ENCODE assay signal across 9 mouse cellular contexts in the genomic region with DNA sequence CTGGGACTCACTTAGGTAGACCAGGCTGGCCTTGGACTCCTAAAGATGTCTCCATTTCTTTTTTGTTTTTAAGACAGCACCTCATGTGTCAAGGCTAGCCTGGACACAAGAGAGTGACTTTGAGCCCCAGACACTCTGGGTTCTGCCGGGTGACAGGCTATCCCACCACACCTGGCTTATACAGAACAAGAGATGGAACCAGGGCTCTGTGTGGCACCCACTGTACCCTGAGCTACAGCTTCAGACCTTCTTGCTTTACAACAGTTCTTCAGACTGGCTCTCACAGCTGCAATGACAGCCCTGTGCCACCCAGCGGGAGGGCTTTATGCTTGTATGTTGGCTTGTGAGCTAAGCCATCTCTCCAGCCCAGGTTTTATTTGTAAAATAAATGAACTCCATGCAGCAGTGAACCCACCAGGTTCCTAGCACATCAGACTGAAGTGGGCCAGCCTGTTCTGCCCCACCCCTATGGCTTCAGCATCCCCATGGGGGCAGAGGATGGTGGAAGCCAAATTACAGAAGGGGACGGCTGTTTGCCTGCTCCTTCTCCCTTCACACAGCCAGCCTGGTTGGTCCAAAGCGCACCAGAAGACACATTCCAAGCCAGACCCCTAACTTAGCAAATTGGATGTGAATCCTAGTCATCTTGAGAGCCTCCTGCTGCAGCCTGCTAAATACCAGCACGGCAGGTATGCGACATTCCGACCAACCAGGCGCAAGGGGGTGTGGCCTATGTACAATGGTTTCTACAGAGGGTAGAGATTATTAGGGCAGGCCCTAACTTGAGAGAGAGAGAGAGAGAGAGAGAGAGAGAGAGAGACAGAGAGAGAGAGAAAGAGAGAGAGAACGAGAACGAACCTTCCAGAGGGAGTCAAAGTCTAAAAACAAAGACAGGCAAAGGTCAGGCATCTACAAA. TPM values are rescaled to one million over a fixed set of nuclear protein-coding genes. Genes with fewer than 3 reads are reported as not detected.
A peak's percentile ranks its signal among the peaks of the same experiment; 100 is the strongest.
DNase-seq lines count a peak whose midpoint lies in the region; ATAC-seq and TF ChIP-seq lines count a peak whose summit lies in the region.
"Had no signal": no experiment of that assay in that cellular context is flagged by ENCODE, and none has a peak within 500 bp of the region (broad histone marks: within the 10 kb centered on the region; RNA-seq: fewer than 3 reads in every experiment).

No protein-coding gene starts in this region.

- H3K4me1 ChIP-seq in embryonic facial prominence, embryonic 14.5 days (ENCODE audit: control insufficient read depth, insufficient read depth, low read length) = peaks cover 4% of the 10 kb centered on the region; the same call in 1 of the 2 replicates
- peaks cover 20% of the 10 kb centered on the region for H3K4me1 ChIP-seq in hindbrain, embryonic 16.5 days (ENCODE audit: control insufficient read depth, insufficient read depth, low read depth, low read length)
- H3K4me1 ChIP-seq in neural tube, embryonic 15.5 days = peaks cover 38% of the 10 kb centered on the region

- DNase-seq in layer of hippocampus, adult 2 months (ENCODE audit: low spot score in 2 of 2) = no peak
- DNase-seq in layer of hippocampus, adult 18-20 months (ENCODE audit: low spot score in 2 of 2) = no peak
- peak; percentile 70 for DNase-seq in embryonic facial prominence, embryonic 14.5 days (ENCODE audit: low spot score)
- no peak for DNase-seq in T-cell, adult 2 months (ENCODE audit: low spot score)
- no peak for DNase-seq in kidney, postnatal 14 days
- no peak for DNase-seq in gastrocnemius, postnatal 10 days

- H3K9me3 ChIP-seq in embryonic facial prominence, embryonic 14.5 days (ENCODE audit: control insufficient read depth, low read length) = no peaks in the 10 kb centered on the region
- H3K9me3 ChIP-seq in hindbrain, embryonic 16.5 days (ENCODE audit: control insufficient read depth, low read length) = no peaks in the 10 kb centered on the region
- no peaks in the 10 kb centered on the region for H3K9me3 ChIP-seq in neural tube, embryonic 15.5 days (replicated peaks)

- ATAC-seq in embryonic facial prominence, embryonic 14.5 days (ENCODE audit: low read depth) = peak; percentile 51; the same call in 1 of the 2 replicates
- no peak for ATAC-seq in hindbrain, embryonic 16.5 days
- no peak for ATAC-seq in neural tube, embryonic 15.5 days (ENCODE audit: low FRiP score)

- no peak for TF ChIP-seq CTCF in layer of hippocampus, adult 2 months (conservative IDR thresholded peaks at IDR 0.05)

- H3K4me2 ChIP-seq in embryonic facial prominence, embryonic 14.5 days (ENCODE audit: low read depth, low read length) = no peak overlapping the region
- H3K4me2 ChIP-seq in hindbrain, embryonic 16.5 days (ENCODE audit: low read length) = no peak overlapping the region
- H3K4me2 ChIP-seq in neural tube, embryonic 15.5 days = no peak overlapping the region

- peak overlapping the region; percentile 76 for H3K27ac ChIP-seq in layer of hippocampus, adult 2 months
- peak overlapping the region; percentile 56 for H3K27ac ChIP-seq in embryonic facial prominence, embryonic 14.5 days (replicated peaks; ENCODE audit: low read depth, low read length)
- peak overlapping the region; percentile 81 for H3K27ac ChIP-seq in hindbrain, embryonic 16.5 days (ENCODE audit: low read depth, low read length)
- peak overlapping the region; percentile 76 for H3K27ac ChIP-seq in neural tube, embryonic 15.5 days (replicated peaks)
- H3K27ac ChIP-seq: liver, embryonic 14.5 days had no signal

- H3K27me3 ChIP-seq in embryonic facial prominence, embryonic 14.5 days (replicated peaks; ENCODE audit: control insufficient read depth, insufficient read depth, low read length) = no peaks in the 10 kb centered on the region
- H3K27me3 ChIP-seq in hindbrain, embryonic 16.5 days (replicated peaks; ENCODE audit: control insufficient read depth, insufficient read depth, low read length) = no peaks in the 10 kb centered on the region
- H3K27me3 ChIP-seq in neural tube, embryonic 15.5 days (replicated peaks) = no peaks in the 10 kb centered on the region

- no peak overlapping the region for H3K9ac ChIP-seq in embryonic facial prominence, embryonic 14.5 days (ENCODE audit: low read depth, low read length)
- peak overlapping the region; percentile 36; the same call in 1 of the 2 replicates for H3K9ac ChIP-seq in hindbrain, embryonic 16.5 days (ENCODE audit: low read depth, low read length)
- no peak overlapping the region for H3K9ac ChIP-seq in neural tube, embryonic 15.5 days (replicated peaks)
- H3K9ac ChIP-seq: liver, embryonic 14.5 days had no signal

- 53% methylated on average over 10 of the region's 10 CpGs for WGBS in embryonic facial prominence, embryonic 14.5 days
- WGBS in hindbrain, embryonic 16.5 days = 39% methylated on average over 10 of the region's 10 CpGs
- WGBS in neural tube, embryonic 15.5 days = 32% methylated on average over 10 of the region's 10 CpGs

- no peak overlapping the region for H3K4me3 ChIP-seq in layer of hippocampus, adult 2 months
- H3K4me3 ChIP-seq in embryonic facial prominence, embryonic 14.5 days (ENCODE audit: low read depth, low read length) = no peak overlapping the region
- H3K4me3 ChIP-seq in hindbrain, embryonic 16.5 days (ENCODE audit: low read length) = no peak overlapping the region
- H3K4me3 ChIP-seq in neural tube, embryonic 15.5 days (replicated peaks) = no peak overlapping the region

- H3K36me3 ChIP-seq in embryonic facial prominence, embryonic 14.5 days (ENCODE audit: control insufficient read depth, insufficient read depth, low read length) = peaks cover 90% of the 10 kb centered on the region
- H3K36me3 ChIP-seq in hindbrain, embryonic 16.5 days (ENCODE audit: control insufficient read depth, insufficient read depth, low read length) = peaks cover 34% of the 10 kb centered on the region
- H3K36me3 ChIP-seq in neural tube, embryonic 15.5 days = peaks cover 71% of the 10 kb centered on the region

RNA-seq across cellular contexts. Expression of gene Tnrc18, which starts 48.9 kb away (rescaled TPM):
- 100 to 1,000 TPM; 142 to 143 TPM for total RNA-seq in layer of hippocampus, adult 2 months (2021)
- 100 to 1,000 TPM; 135 to 137 TPM for total RNA-seq in layer of hippocampus, adult 18-20 months (2021)
- 32.9 and 36.9 TPM in 2 replicates for polyA plus RNA-seq in embryonic facial prominence, embryonic 14.5 days (2014; fragmentation: Nextera tagmentation; extraction: Ambion mirVana)
- polyA plus RNA-seq in hindbrain, embryonic 16.5 days (2015; fragmentation: Nextera tagmentation; extraction: Ambion mirVana) = 19.7 and 23.8 TPM in 2 replicates
- polyA plus RNA-seq in neural tube, embryonic 15.5 days (2015; fragmentation: Nextera tagmentation; extraction: Ambion mirVana) = 22.5 and 26.0 TPM in 2 replicates
- 10 to 100 TPM; 44.8 to 64.7 TPM for total RNA-seq in gastrocnemius, postnatal 10 days (2021)
